Comparison of ENCODE assay signal across 9 mouse cellular contexts in genomic region chr7:143004727-143005343, GRCm38 (mm10). TPM values are rescaled to one million over a fixed set of nuclear protein-coding genes. Genes with fewer than 3 reads are reported as not detected.
A peak's percentile ranks its signal among the peaks of the same experiment; 100 is the strongest.
DNase-seq lines count a peak whose midpoint lies in the region; ATAC-seq lines count a peak whose summit lies in the region.
"Had no signal": no experiment of that assay in that cellular context is flagged by ENCODE, and none has a peak within 500 bp of the region (broad histone marks: within the 10 kb centered on the region; RNA-seq: fewer than 3 reads in every experiment).

Tspan32 (plus strand) TSS chr7:143005046.

- no peak for ATAC-seq in neural tube, embryonic 11.5 days (ENCODE audit: insufficient read depth, low FRiP score, low TSS enrichment)
- ATAC-seq in neural tube, embryonic 15.5 days (ENCODE audit: low FRiP score) = no peak
- peak; percentile 62 for ATAC-seq in inflammation-experienced regulatory T-cells, adult 6 months
- peak; percentile 54 for ATAC-seq in megakaryocyte progenitor cell, adult 5-6 weeks (replicated peaks; ENCODE audit: poor library complexity)

- no peak within 1 kb of the TSS for H3K4me2 ChIP-seq in neural tube, embryonic 11.5 days (ENCODE audit: low read depth)
- H3K4me2 ChIP-seq in neural tube, embryonic 15.5 days = no peak within 1 kb of the TSS

- no peaks in the 10 kb centered on the region for H3K36me3 ChIP-seq in neural tube, embryonic 11.5 days (ENCODE audit: control insufficient read depth, insufficient read depth, low read length)
- H3K36me3 ChIP-seq in neural tube, embryonic 15.5 days = no peaks in the 10 kb centered on the region

- H3K4me3 ChIP-seq in neural tube, embryonic 11.5 days (ENCODE audit: low read depth, low read length) = no peak within 1 kb of the TSS
- no peak within 1 kb of the TSS for H3K4me3 ChIP-seq in neural tube, embryonic 15.5 days (replicated peaks)

- H3K27me3 ChIP-seq in neural tube, embryonic 11.5 days (ENCODE audit: control insufficient read depth, insufficient read depth, low read length) = no peaks in the 10 kb centered on the region
- no peaks in the 10 kb centered on the region for H3K27me3 ChIP-seq in neural tube, embryonic 15.5 days (replicated peaks)

- H3K27ac ChIP-seq in neural tube, embryonic 11.5 days (ENCODE audit: low read depth, low read length) = 0 out of 2 replicates have a peak within 1 kb of the TSS, but pooled peaks have one; percentile 14
- no peak within 1 kb of the TSS for H3K27ac ChIP-seq in neural tube, embryonic 15.5 days (replicated peaks)

- no peaks in the 10 kb centered on the region for H3K9me3 ChIP-seq in neural tube, embryonic 11.5 days (ENCODE audit: control insufficient read depth, low read length)
- no peaks in the 10 kb centered on the region for H3K9me3 ChIP-seq in neural tube, embryonic 15.5 days (replicated peaks)

- 73% methylated on average over 4 of the region's 4 CpGs for WGBS in neural tube, embryonic 11.5 days
- WGBS in neural tube, embryonic 15.5 days = 81% methylated on average over 4 of the region's 4 CpGs

- DNase-seq in neural tube, embryonic 11.5 days (ENCODE audit: low spot score) = peak; percentile 4
- DNase-seq in Muller cell, postnatal 12 days (ENCODE audit: inconsistent ontology term) = no peak
- DNase-seq in right cerebral cortex, adult 2 months (ENCODE audit: low spot score in 2 of 2) = no peak
- no peak for DNase-seq in adrenal gland, adult 8-10 months
- DNase-seq in gastrocnemius, adult 8-10 months (ENCODE audit: low spot score in 2 of 2) = no peak
- DNase-seq: adrenal gland, postnatal 10 days had no signal

- H3K4me1 ChIP-seq in neural tube, embryonic 11.5 days (ENCODE audit: control insufficient read depth, insufficient read depth, low read length) = no peaks in the 10 kb centered on the region
- H3K4me1 ChIP-seq in neural tube, embryonic 15.5 days = peaks cover 22% of the 10 kb centered on the region

- no peak within 1 kb of the TSS; the same call in 1 of the 2 replicates for H3K9ac ChIP-seq in neural tube, embryonic 11.5 days (ENCODE audit: low read length)
- H3K9ac ChIP-seq in neural tube, embryonic 15.5 days (replicated peaks) = no peak within 1 kb of the TSS

RNA-seq across cellular contexts. Expression of gene Tspan32, which starts in this region (rescaled TPM):
- polyA plus RNA-seq in neural tube, embryonic 11.5 days (2014; fragmentation: Nextera tagmentation; extraction: Ambion mirVana) = 4.4 and 4.6 TPM in 2 replicates
- 0.51 and 1.4 TPM in 2 replicates for polyA plus RNA-seq in neural tube, embryonic 15.5 days (2015; fragmentation: Nextera tagmentation; extraction: Ambion mirVana)
- polyA plus RNA-seq in inflammation-experienced regulatory T-cells, adult 6 months (2017; shearing (Covaris generic)) = 100 to 1,000 TPM; 280 to 663 (median 591) TPM
- 127 and 144 TPM in 2 replicates for total RNA-seq in megakaryocyte progenitor cell, adult 5-6 weeks (2015)
- total RNA-seq in megakaryocyte progenitor cell, adult 5-6 weeks (2017) = 98.1 and 105 TPM in 2 replicates
- 1 to 10 TPM; 1.1 to 2.3 (median 1.7) TPM for total RNA-seq in adrenal gland, adult 8-10 months (2022)
- under 1 TPM in 2 of 4 experiments, not detected in 2; 0.27 to 0.56 TPM for total RNA-seq in gastrocnemius, adult 8-10 months (2022)

Comparison
In these comparisons a context has a peak if more than half of its experiments do, and no peak if none do; other contexts are left out.
1. RNA of gene Tspan32 (total RNA-seq): 98.1 to 144 TPM in megakaryocyte progenitor cell, adult 5-6 weeks; 1.1 to 2.3 TPM in adrenal gland, adult 8-10 months and 0.27 to 0.56 TPM in gastrocnemius, adult 8-10 months; every median in the first group is over 10 times any median in the second.
2. RNA of gene Tspan32 (polyA plus RNA-seq): 280 to 663 TPM in inflammation-experienced regulatory T-cells, adult 6 months; 4.4 to 4.6 TPM in neural tube, embryonic 11.5 days and 0.51 to 1.4 TPM in neural tube, embryonic 15.5 days; every median in the first group is over 10 times any median in the second.
3. ATAC-seq: peak in inflammation-experienced regulatory T-cells, adult 6 months (single experiment) and megakaryocyte progenitor cell, adult 5-6 weeks (single experiment); none in neural tube, embryonic 11.5 days (single experiment) and neural tube, embryonic 15.5 days (single experiment).